In genomic region chr4:141565325-141565724, GRCm38 (mm10) we compare ENCODE assay signal across 13 mouse cellular contexts. TPM values are rescaled to one million over a fixed set of nuclear protein-coding genes. Genes with fewer than 3 reads are reported as not detected.
DNase-seq lines count a peak whose midpoint lies in the region; ATAC-seq and TF ChIP-seq lines count a peak whose summit lies in the region.
"Had no signal": no experiment of that assay in that cellular context is flagged by ENCODE, and none has a peak within 500 bp of the region (broad histone marks: within the 10 kb centered on the region; RNA-seq: fewer than 3 reads in every experiment).

No protein-coding gene starts in this region.

- TF ChIP-seq EP300 in lung, postnatal 0 days (IDR thresholded peaks at IDR 0.05): peak; percentile 59

- H3K9ac ChIP-seq in lung, postnatal 0 days (replicated peaks; ENCODE audit: low read depth): no peak overlapping the region
- H3K9ac ChIP-seq in embryonic facial prominence, embryonic 11.5 days (replicated peaks; ENCODE audit: low read length): no peak overlapping the region
- no peak overlapping the region for H3K9ac ChIP-seq in stomach, embryonic 16.5 days (ENCODE audit: low read length)

- H3K4me1 ChIP-seq in lung, postnatal 0 days (ENCODE audit: insufficient read depth, low read depth, low read length): no peaks in the 10 kb centered on the region
- H3K4me1 ChIP-seq in embryonic facial prominence, embryonic 11.5 days (ENCODE audit: control insufficient read depth, insufficient read depth, low read length): no peaks in the 10 kb centered on the region
- no peaks in the 10 kb centered on the region; the same call in 1 of the 2 replicates for H3K4me1 ChIP-seq in stomach, embryonic 16.5 days (ENCODE audit: control insufficient read depth, insufficient read depth, low read length)

- H3K9me3 ChIP-seq in lung, postnatal 0 days (ENCODE audit: low read length): no peaks in the 10 kb centered on the region
- H3K9me3 ChIP-seq in embryonic facial prominence, embryonic 11.5 days (replicated peaks; ENCODE audit: control insufficient read depth, low read length): no peaks in the 10 kb centered on the region
- H3K9me3 ChIP-seq in stomach, embryonic 16.5 days (replicated peaks; ENCODE audit: control insufficient read depth, low read length): no peaks in the 10 kb centered on the region
- H3K9me3 ChIP-seq: G1E; megakaryocyte, embryonic 14.5 days had no signal

- no peak overlapping the region for H3K4me3 ChIP-seq in lung, postnatal 0 days (ENCODE audit: low read depth, low read length)
- no peak overlapping the region for H3K4me3 ChIP-seq in embryonic facial prominence, embryonic 11.5 days (ENCODE audit: low read depth, low read length)
- no peak overlapping the region for H3K4me3 ChIP-seq in stomach, embryonic 16.5 days (replicated peaks; ENCODE audit: low read length)
- H3K4me3 ChIP-seq: megakaryocyte, embryonic 14.5 days had no signal

- H3K27ac ChIP-seq in lung, postnatal 0 days (ENCODE audit: low read length): peak overlapping the region; percentile 80
- H3K27ac ChIP-seq in embryonic facial prominence, embryonic 11.5 days (replicated peaks; ENCODE audit: low read depth, low read length): no peak overlapping the region
- H3K27ac ChIP-seq in stomach, embryonic 16.5 days (ENCODE audit: low read length): peak overlapping the region; percentile 65; the same call in 1 of the 2 replicates

- ATAC-seq in lung, postnatal 0 days: 0 out of 2 replicates have a peak, but pooled peaks have one; percentile 23
- no peak for ATAC-seq in embryonic facial prominence, embryonic 11.5 days (replicated peaks; ENCODE audit: insufficient number of reproducible peaks, low FRiP score, low TSS enrichment, low read depth)
- no peak for ATAC-seq in stomach, embryonic 16.5 days (ENCODE audit: insufficient read depth, low FRiP score)
- ATAC-seq: inflammation-experienced regulatory T-cells, adult 6 months had no signal

- 31% methylated on average over 7 of the region's 7 CpGs for WGBS in lung, postnatal 0 days
- WGBS in embryonic facial prominence, embryonic 11.5 days: 54% methylated on average over 7 of the region's 7 CpGs
- WGBS in stomach, embryonic 16.5 days: 46% methylated on average over 7 of the region's 7 CpGs

- intact Hi-C loops in heart, postnatal 14 days (cut with DNase I): no loop called here

- no peak for TF ChIP-seq CTCF in lung, postnatal 0 days (IDR thresholded peaks at IDR 0.05)

- no peak overlapping the region for H3K4me2 ChIP-seq in lung, postnatal 0 days (replicated peaks; ENCODE audit: low read depth, low read length)
- H3K4me2 ChIP-seq in embryonic facial prominence, embryonic 11.5 days (ENCODE audit: low read depth, low read length): no peak overlapping the region
- H3K4me2 ChIP-seq in stomach, embryonic 16.5 days (ENCODE audit: low read depth, low read length): no peak overlapping the region

- DNase-seq in heart, adult 8-10 months (ENCODE audit: low spot score): peak; percentile 59
- DNase-seq in heart, postnatal 14 days: no peak
- peak; percentile 40 for DNase-seq in lung, postnatal 0 days (ENCODE audit: low spot score)
- DNase-seq in lung, postnatal 14 days: no peak
- peak; percentile 20 for DNase-seq in embryonic facial prominence, embryonic 11.5 days (ENCODE audit: low spot score)
- DNase-seq in frontal cortex, postnatal 10 days (ENCODE audit: low spot score in 2 of 2): no peak
- DNase-seq in gastrocnemius, postnatal 10 days: no peak
- DNase-seq: gastrocnemius, postnatal 14 days had no signal

- no peaks in the 10 kb centered on the region for H3K27me3 ChIP-seq in lung, postnatal 0 days (replicated peaks; ENCODE audit: insufficient read depth, low read length)
- no peaks in the 10 kb centered on the region for H3K27me3 ChIP-seq in embryonic facial prominence, embryonic 11.5 days (ENCODE audit: control insufficient read depth, insufficient read depth, low read length)
- H3K27me3 ChIP-seq in stomach, embryonic 16.5 days (ENCODE audit: control insufficient read depth, insufficient read depth, low read length): no peaks in the 10 kb centered on the region

- no peaks in the 10 kb centered on the region for H3K36me3 ChIP-seq in lung, postnatal 0 days (ENCODE audit: insufficient read depth, low read length)
- no peaks in the 10 kb centered on the region for H3K36me3 ChIP-seq in embryonic facial prominence, embryonic 11.5 days (replicated peaks; ENCODE audit: control insufficient read depth, insufficient read depth, low read depth, low read length)
- H3K36me3 ChIP-seq in stomach, embryonic 16.5 days (ENCODE audit: control insufficient read depth, insufficient read depth, low read length): no peaks in the 10 kb centered on the region
- H3K36me3 ChIP-seq: G1E had no signal

RNA-seq across cellular contexts. Expression of gene Spen, which starts 26.9 kb away (rescaled TPM):
- 10 to 100 TPM; 29.2 to 32.2 (median 30.1) TPM for total RNA-seq in heart, adult 8-10 months (2022)
- 10 to 100 TPM; 33.8 to 34.0 TPM for total RNA-seq in heart, postnatal 14 days (2021)
- polyA plus RNA-seq in lung, postnatal 0 days (2015; fragmentation: Nextera tagmentation; extraction: Ambion mirVana): 5.7 and 8.8 TPM in 2 replicates
- polyA plus RNA-seq in embryonic facial prominence, embryonic 11.5 days (2014; fragmentation: Nextera tagmentation; extraction: Ambion mirVana): 11.0 and 13.7 TPM in 2 replicates
- 6.2 and 7.2 TPM in 2 replicates for polyA plus RNA-seq in stomach, embryonic 16.5 days (2015; fragmentation: Nextera tagmentation; extraction: Ambion mirVana)
- 10 to 100 TPM; 23.4 to 30.9 TPM for total RNA-seq in gastrocnemius, postnatal 10 days (2021)

RNA-seq across cellular contexts. Expression of gene Fblim1, which starts 40.6 kb away (rescaled TPM):
- 100 to 1,000 TPM; 221 to 281 (median 251) TPM for total RNA-seq in heart, adult 8-10 months (2022)
- total RNA-seq in heart, postnatal 14 days (2021): 100 to 1,000 TPM; 299 to 338 TPM
- 52.3 and 57.5 TPM in 2 replicates for polyA plus RNA-seq in lung, postnatal 0 days (2015; fragmentation: Nextera tagmentation; extraction: Ambion mirVana)
- 59.3 and 61.3 TPM in 2 replicates for polyA plus RNA-seq in embryonic facial prominence, embryonic 11.5 days (2014; fragmentation: Nextera tagmentation; extraction: Ambion mirVana)
- polyA plus RNA-seq in stomach, embryonic 16.5 days (2015; fragmentation: Nextera tagmentation; extraction: Ambion mirVana): 77.2 and 85.0 TPM in 2 replicates
- total RNA-seq in gastrocnemius, postnatal 10 days (2021): 1 to 10 TPM; 3.8 to 6.6 TPM
- polyA plus RNA-seq: G1E had no signal

RNA-seq across cellular contexts. Expression of gene Tmem82, which starts 53.1 kb away (rescaled TPM):
- 10 to 100 TPM; 15.0 to 19.3 (median 16.5) TPM for total RNA-seq in heart, adult 8-10 months (2022)
- total RNA-seq in heart, postnatal 14 days (2021): 10 to 100 TPM; 30.1 to 35.4 TPM
- polyA plus RNA-seq in lung, postnatal 0 days (2015; fragmentation: Nextera tagmentation; extraction: Ambion mirVana): 3.5 and 3.6 TPM in 2 replicates
- 0.17 and 0.42 TPM in 2 replicates for polyA plus RNA-seq in embryonic facial prominence, embryonic 11.5 days (2014; fragmentation: Nextera tagmentation; extraction: Ambion mirVana)
- 2.7 and 3.8 TPM in 2 replicates for polyA plus RNA-seq in stomach, embryonic 16.5 days (2015; fragmentation: Nextera tagmentation; extraction: Ambion mirVana)
- 1 to 10 TPM; 1.7 to 2.2 TPM for total RNA-seq in gastrocnemius, postnatal 10 days (2021)
- polyA plus RNA-seq: G1E had no signal

RNA-seq across cellular contexts. Expression of gene Slc25a34, which starts 58.3 kb away (rescaled TPM):
- 100 to 1,000 TPM; 124 to 157 (median 144) TPM for total RNA-seq in heart, adult 8-10 months (2022)
- 100 to 1,000 TPM; 121 TPM for total RNA-seq in heart, postnatal 14 days (2021)
- polyA plus RNA-seq in lung, postnatal 0 days (2015; fragmentation: Nextera tagmentation; extraction: Ambion mirVana): 1.1 and 1.2 TPM in 2 replicates
- polyA plus RNA-seq in embryonic facial prominence, embryonic 11.5 days (2014; fragmentation: Nextera tagmentation; extraction: Ambion mirVana): not detected in 2 replicates
- polyA plus RNA-seq in stomach, embryonic 16.5 days (2015; fragmentation: Nextera tagmentation; extraction: Ambion mirVana): 0.62 and 1.6 TPM in 2 replicates
- 10 to 100 TPM; 10.5 to 12.8 TPM for total RNA-seq in gastrocnemius, postnatal 10 days (2021)
- polyA plus RNA-seq: G1E; limb, embryonic 11.5 days had no signal

Comparison
In these comparisons a context has a peak if more than half of its experiments do, and no peak if none do; other contexts are left out.
1. DNase-seq: peak in heart, adult 8-10 months (single experiment), lung, postnatal 0 days (single experiment) and embryonic facial prominence, embryonic 11.5 days (single experiment); none in heart, postnatal 14 days (0 of 2), lung, postnatal 14 days (single experiment), frontal cortex, postnatal 10 days (0 of 2) and gastrocnemius, postnatal 10 days (single experiment).
2. RNA of gene Fblim1, which starts 40.6 kb away (total RNA-seq): 299 to 338 TPM in heart, postnatal 14 days and 221 to 281 TPM in heart, adult 8-10 months; 3.8 to 6.6 TPM in gastrocnemius, postnatal 10 days; every median in the first group is over 10 times any median in the second.
3. RNA of gene Tmem82, which starts 53.1 kb away (total RNA-seq): 30.1 to 35.4 TPM in heart, postnatal 14 days and 15.0 to 19.3 TPM in heart, adult 8-10 months; 1.7 to 2.2 TPM in gastrocnemius, postnatal 10 days; every median in the first group is over 4 times any median in the second.